Mouse (Mus musculus) Patski (cell line): ENCODE results near the gene Tmprss12. TPM values are rescaled to one million over a fixed set of nuclear protein-coding genes. Genes with fewer than 3 reads are reported as not detected.
"Not testable (repeated sequence)": the region's sequence is repeated elsewhere in the genome, so short reads cannot be mapped to it uniquely, and the experiment has no call there.

ENCODE experiments used
- ATAC-seq: fragments of 100-300 bp; one replicate; pipeline ENCODE4 v1.8.0; 2021
- CTCF ChIA-PET: fragments of 350-600 bp; sonication (Branson Sonifier 250); formaldehyde crosslinking; loops from one replicate; lab custom pipeline; 2022; ENCODE audit warnings: inconsistent platforms; lab: Charles Lee
- POLR2A ChIA-PET: fragments of 350-600 bp; sonication (Branson Sonifier 250); formaldehyde crosslinking; loops from one replicate; lab custom pipeline; 2022; ENCODE audit warnings: antibody characterized with exemption, inconsistent platforms; lab: Charles Lee
- DNase-seq: peaks from one replicate; pipeline ENCODE4 v3.0.0-alpha.2; 2011; ENCODE audit warnings: low read depth, low spot score
- H3K27me3 ChIP-seq: fragments of 371-371 bp; one replicate; pipeline ENCODE4 v1.5.1; 2021
- CTCF ChIP-seq: fragments of 100-300 bp; IDR thresholded peaks from one replicate; pipeline ENCODE4 v1.5.1; 2021
- in situ Hi-C: fragments of 300-500 bp; cut with MboI; formaldehyde crosslinking; loops from 3 replicates; pipeline ENCODE4 v1.11.1; 2018; ENCODE audit warnings: low pct_unique_long_range_greater_than_20kb, mixed read lengths
- polyA plus RNA-seq: library from polyadenylated mRNA; unstranded; gene quantifications from one replicate; pipeline ENCODE4 v1.2.3, GENCODE M21; 2021

The Tmprss12 gene
- polyA plus RNA-seq, 1 experiment from 2014 or later, result not detected

DNA sequence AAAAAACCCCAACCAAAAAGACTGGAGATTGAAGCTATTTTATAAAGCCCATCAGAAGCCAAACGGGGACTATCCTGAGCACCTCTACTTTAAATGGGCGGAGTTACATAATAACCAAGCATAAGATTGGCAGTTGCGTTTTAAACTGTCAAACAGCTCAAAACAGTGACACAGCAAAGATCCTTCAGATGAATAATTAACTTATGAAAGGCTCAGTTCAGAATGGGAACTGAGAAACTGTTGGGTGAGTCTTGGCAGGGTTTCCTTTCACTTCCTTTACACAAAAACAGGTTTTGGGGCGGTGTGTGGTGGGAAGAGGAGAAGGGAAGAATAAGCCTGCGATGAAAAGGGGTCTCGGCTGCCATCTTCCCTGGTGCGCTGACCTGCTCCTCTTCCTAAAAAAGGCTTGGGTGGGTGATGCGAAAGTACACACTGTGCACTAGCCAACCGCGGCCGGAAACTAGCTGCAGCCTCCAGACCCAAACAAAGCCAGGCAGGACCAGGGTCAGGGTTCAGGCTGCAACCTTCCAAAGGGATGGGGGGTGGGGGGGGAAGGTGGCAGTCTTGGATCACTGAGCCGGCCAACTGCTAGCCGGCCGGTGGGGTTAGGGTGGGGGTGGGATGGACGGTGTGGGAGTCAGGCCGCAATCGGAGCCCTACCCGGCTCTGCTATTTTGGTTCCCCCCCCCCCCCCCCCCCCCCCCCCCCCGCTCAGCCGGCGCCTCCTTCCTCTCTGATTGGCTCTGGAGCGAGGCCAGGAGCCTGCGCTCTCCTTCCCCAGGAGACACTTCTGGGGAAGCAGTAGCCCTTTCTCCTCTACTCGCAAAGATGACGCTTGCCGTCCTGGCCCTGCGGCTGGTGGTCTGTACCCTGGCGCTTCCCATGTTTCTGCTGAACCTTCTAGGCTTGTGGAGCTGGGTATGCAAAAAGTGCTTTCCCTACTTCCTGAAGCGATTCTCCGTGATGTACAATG lies 23.7 kb downstream of the Tmprss12 start, which contains the start of gene Mettl7a1:
Gene Mettl7a1 (plus strand): TSS at position 122 of the 973 bp plus-strand sequence.
- ChIA-PET POLR2A (interaction anchor here (0.7 to 1.4 kb wide), 3 partner anchors 14 to 67 kb away, joined by 3 to 5 read pairs (median 3); no protein-coding TSS in a partner anchor), CTCF (interaction anchor here (0.9 to 1.8 kb wide), 2 partner anchors 9 to 39 kb away, joined by 3 to 4 read pairs; no protein-coding TSS in a partner anchor)
- ATAC-seq (peak; percentile 57), DNase-seq (no peak)
- H3K27me3 ChIP-seq, result no peaks in the 10 kb centered on the region
- in situ Hi-C loops, result loop anchor here (5.0 kb wide), 1 partner anchor 37 kb away; no protein-coding TSS in a partner anchor
- TF ChIP-seq CTCF, result no peak

DNA sequence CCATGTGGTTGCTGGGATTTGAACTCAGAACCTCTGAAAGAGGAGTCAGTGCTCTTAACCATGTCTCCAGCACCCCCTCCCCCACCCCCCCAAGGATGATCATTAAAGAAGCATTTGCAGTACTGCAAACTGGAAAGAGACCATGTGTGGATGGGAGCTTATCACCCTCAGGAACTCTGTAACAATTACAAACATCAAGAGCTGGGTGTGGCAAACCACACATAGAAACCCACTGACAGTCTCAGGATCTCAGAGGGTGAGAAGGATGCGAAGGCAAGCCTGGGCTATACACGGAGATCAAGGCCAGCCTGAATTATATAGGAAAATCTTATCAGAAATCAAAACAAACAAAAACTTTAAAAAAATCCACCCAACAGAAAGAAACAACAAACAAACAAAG lies 25.6 kb downstream of the Tmprss12 start:
- POLR2A ChIA-PET, result no interaction called here
- CTCF ChIA-PET, result interaction anchor here (1.0 to 1.1 kb wide), 4 partner anchors 14 to 142 kb away, joined by 3 to 4 read pairs (median 3); no protein-coding TSS in a partner anchor
- DNase-seq, result no peak
- no peak for TF ChIP-seq CTCF
- in situ Hi-C loops, result no loop called here
- no peaks in the 10 kb centered on the region for H3K27me3 ChIP-seq
- no peak for ATAC-seq

DNA sequence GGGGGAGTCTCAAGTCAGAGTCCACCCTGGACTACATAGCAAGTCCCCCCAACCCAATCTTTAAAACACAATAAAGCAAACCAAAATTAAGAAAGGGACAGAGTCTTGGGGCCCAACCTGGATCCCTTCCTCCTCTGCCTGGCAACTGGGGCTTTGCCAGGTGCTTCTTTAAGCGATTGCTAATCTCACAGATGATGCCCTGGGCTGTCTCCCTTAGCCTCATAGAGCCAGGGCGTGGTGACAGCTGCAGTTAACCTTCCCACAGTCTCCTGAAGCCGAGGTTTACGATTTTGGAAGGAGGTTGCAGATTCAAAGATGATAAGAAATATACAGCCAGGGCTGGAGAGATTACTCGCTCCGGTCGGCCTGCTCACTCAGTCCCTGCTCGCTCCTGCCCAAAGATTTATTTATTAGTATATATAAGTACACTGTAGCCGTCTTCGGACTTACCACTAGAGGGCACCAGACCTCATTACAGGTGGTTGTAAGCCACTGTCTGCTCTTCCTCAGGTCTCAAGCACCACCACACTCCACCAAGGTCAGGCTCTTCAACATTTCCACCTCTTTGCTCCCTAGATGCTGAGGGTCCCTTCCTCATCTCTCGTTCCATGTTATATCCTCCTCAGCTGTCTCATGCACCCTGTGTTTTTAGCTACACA lies 26.9 kb downstream of the Tmprss12 start:
- in situ Hi-C loops, DNase-seq, H3K27me3 ChIP-seq, ATAC-seq: not testable (repeated sequence)
- CTCF ChIA-PET, result interaction anchor here (0.9 to 1.1 kb wide), 4 partner anchors 9 to 143 kb away, joined by 3 to 5 read pairs (median 3); partner anchors contain the start of gene Mettl7a3
- TF ChIP-seq CTCF, result peak; percentile 49
- POLR2A ChIA-PET, result interaction anchor here (1.0 to 1.7 kb wide), 2 partner anchors 42 to 67 kb away, joined by 4 read pairs; no protein-coding TSS in a partner anchor

DNA sequence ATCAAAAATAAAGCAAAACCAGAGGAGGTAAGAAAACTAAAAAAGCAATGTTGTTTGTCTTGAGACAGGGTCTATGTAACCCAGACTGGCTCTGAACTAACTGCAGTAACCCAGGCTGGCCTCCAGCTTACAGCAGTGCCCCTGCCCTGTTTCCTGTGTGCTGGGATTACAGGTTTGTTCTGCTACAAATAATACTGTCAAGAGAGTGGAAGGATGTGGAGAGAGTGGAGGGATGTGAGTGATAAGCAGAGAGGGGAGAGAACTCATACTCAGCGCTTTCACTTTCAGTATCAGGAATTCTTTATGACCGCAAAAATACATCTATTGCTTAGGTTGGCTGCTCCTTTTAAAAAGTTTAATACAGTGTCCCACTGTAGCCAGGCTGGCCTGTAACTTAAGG lies 31.7 kb downstream of the Tmprss12 start:
- CTCF ChIA-PET, result interaction anchor here (0.9 to 1.1 kb wide), 2 partner anchors 44 to 58 kb away, joined by 3 read pairs; no protein-coding TSS in a partner anchor
- in situ Hi-C loops, result no loop called here
- ATAC-seq (no peak), DNase-seq (no peak)
- H3K27me3 ChIP-seq, result no peaks in the 10 kb centered on the region
- no peak for TF ChIP-seq CTCF
- POLR2A ChIA-PET, result interaction anchor here (1.1 kb wide), 1 partner anchor 47 kb away, joined by 3 read pairs; no protein-coding TSS in a partner anchor

DNA sequence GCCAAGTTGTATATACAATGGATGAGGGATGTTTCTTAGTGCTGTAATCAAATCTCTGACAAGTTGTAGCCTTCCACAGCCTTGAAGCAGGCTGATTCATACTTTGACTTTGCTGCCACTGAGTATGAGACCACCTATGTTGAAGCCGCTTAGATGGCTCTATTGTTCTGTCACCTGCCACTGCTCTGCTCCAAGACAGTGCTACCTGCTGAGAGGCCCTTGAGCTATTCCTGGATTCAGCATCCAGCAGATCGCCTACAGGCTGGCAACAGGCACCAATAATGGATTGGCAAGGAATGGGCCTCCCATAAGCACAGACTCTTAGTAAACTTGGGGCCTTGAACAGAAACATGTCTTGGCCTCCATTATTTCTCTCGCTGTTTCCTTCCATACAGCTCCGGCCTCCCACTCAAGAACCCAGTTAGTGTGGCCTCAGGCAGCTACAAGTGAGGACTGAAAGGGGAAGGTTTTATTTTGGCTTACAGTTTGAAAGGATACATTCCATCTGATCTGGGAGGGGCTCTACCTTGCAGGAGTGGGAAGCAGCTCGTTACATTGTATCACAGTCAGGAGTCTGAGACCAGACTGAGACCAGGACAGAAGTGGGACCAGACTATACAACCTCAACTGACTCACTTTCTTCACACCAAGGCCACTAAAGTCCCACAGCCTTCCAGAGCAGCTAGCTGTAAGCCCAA lies 34.0 kb downstream of the Tmprss12 start:
- POLR2A ChIA-PET, result no interaction called here
- ATAC-seq, result no peak
- no peaks in the 10 kb centered on the region for H3K27me3 ChIP-seq
- DNase-seq, result no peak
- CTCF ChIA-PET, result no interaction called here
- in situ Hi-C loops, result no loop called here
- TF ChIP-seq CTCF, result no peak

DNA sequence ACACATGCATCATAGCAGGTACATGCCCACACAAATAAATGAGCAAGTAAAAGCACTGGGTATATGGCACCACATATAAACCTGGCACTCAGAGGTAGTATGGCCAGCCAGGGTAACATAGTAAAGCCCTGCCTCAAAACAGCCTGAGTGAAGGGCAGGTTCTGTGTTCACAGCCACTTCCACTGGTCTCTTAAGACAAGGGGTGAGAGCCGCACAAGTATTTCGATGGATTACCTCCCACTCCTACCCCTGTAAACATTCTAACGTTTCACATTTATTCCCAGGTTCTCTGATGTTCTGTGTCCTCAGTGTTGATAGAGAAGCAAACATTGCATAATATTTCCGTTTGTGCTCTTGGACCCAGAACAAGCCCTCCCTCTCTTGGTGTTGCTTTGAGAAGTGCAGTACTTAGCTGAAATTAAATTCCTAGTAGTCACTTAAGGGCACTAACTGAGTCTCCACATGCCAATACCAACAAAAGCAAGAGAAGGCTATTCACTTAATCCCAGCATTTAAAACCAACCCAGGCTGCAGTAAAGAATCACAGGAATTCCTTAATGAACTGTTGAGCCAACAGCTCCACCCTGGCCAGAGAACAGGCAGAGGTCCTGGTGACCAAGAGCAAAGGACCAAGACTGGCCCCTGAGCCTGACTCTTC lies 37.5 kb downstream of the Tmprss12 start:
- DNase-seq, H3K27me3 ChIP-seq, in situ Hi-C loops: not testable (repeated sequence)
- ATAC-seq, result peak; percentile 44
- POLR2A ChIA-PET, result interaction anchor here (1.2 kb wide), 1 partner anchor 14 kb away, joined by 3 read pairs; the partner anchor contains the start of gene Mettl7a1
- CTCF ChIA-PET, result interaction anchor here (0.7 to 1.2 kb wide), 2 partner anchors 18 to 87 kb away, joined by 3 read pairs; no protein-coding TSS in a partner anchor

DNA sequence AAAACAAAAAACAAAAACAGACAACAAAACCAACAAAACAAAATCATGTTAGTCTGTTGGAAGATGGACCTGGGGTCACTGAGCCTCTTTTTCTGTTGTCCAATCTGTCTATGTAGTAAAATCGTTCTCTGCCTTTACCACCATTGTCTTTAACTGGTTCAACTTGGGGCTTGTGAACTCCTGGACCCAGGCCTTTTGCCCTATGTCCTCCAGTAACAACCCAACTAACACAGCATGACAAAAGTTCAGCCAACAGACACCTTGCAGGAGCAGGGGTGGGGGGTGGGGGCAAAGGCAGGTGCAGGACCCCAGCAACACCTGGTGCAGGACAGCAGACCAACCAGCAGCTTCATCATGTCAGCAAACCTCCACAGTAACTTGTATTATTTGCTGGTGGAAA lies 39.2 kb downstream of the Tmprss12 start:
- ChIA-PET POLR2A (interaction anchor here (1.2 kb wide), 1 partner anchor 55 kb away, joined by 7 read pairs; no protein-coding TSS in a partner anchor), CTCF (interaction anchor here (0.8 to 2.0 kb wide), 6 partner anchors 14 to 81 kb away, joined by 3 to 9 read pairs (median 4); no protein-coding TSS in a partner anchor)
- in situ Hi-C loops, result loop anchor here (5.0 to 10.0 kb wide), 2 partner anchors 52 to 55 kb away; no protein-coding TSS in a partner anchor
- H3K27me3 ChIP-seq, result no peaks in the 10 kb centered on the region
- no peak for TF ChIP-seq CTCF
- ATAC-seq (no peak), DNase-seq (no peak)

DNA sequence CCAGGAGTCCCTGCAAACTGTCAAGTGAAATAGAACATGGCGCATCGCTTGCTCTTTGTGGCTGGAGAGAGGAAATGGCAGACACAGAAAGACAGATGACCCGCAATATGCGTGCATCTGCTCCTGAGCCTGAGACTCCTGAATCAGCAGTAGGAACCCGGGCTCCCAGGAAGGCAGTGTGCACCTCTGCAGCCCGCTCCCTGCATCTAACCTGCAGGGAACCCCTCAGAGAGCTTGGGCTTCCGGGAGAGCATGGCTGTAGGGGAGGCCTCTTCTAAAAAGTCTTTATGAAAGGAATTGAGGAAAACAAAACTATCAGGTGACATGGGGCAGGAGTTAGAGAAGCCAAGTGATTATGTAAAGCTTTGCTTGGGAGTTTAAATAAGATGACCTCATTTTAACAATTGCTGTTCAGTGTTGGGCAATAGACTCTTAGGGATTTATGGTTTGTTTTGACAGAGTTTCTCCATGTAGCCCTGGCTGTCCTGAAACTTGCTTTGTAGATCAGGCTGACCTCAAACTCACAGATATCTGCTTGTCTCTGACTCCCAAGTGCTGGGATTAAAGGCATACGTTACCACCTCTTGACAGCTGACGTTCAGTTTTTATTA lies 39.8 kb downstream of the Tmprss12 start:
- DNase-seq (peak; percentile 76), ATAC-seq (peak; percentile 29)
- ChIA-PET POLR2A (interaction anchor here (0.5 to 1.2 kb wide), 2 partner anchors 55 to 272 kb away, joined by 3 to 7 read pairs; no protein-coding TSS in a partner anchor), CTCF (interaction anchor here (0.8 to 2.0 kb wide), 7 partner anchors 15 to 101 kb away, joined by 3 to 9 read pairs (median 4); no protein-coding TSS in a partner anchor)
- in situ Hi-C loops, result loop anchor here (5.0 to 10.0 kb wide), 2 partner anchors 52 to 56 kb away; no protein-coding TSS in a partner anchor
- TF ChIP-seq CTCF, result no peak
- no peaks in the 10 kb centered on the region for H3K27me3 ChIP-seq
